ENCODE assay signal across 28 mouse cellular contexts in the genomic region with DNA sequence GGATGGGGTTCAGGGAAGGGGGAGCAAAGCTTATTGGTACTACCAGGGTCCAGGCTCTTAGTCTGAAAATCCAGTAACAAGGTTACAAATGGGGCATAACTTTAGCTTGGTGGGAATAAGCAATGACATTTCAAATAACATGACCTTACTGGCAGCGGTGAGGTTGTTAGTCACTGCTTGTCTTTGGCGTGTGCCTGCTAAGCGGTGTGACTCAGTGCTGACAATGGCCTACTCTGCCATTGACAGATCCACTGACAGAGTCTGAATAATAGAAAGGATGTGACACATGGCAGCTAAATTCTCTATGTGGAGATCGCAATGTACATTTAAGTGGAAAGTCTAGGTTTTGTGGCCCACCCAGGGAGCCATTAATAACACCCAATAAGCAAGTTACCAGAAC.
DNase-seq lines count a peak whose midpoint lies in the region; ATAC-seq lines count a peak whose summit lies in the region.
"Had no signal": no experiment of that assay in that cellular context is flagged by ENCODE, and none has a peak within 500 bp of the region (broad histone marks: within the 10 kb centered on the region; RNA-seq: fewer than 3 reads in every experiment).

No protein-coding gene starts in this region.

- ATAC-seq in heart, embryonic 12.5 days (ENCODE audit: insufficient number of reproducible peaks, low FRiP score), result no peak
- ATAC-seq: forebrain, embryonic 14.5 days; intestine, embryonic 16.5 days; midbrain, embryonic 13.5 days had no signal

- intact Hi-C loops in left cerebral cortex, postnatal 25 days (cut with DNase I), result no loop called here

- no peak overlapping the region for H3K4me3 ChIP-seq in heart, embryonic 12.5 days
- H3K4me3 ChIP-seq: heart, embryonic 10.5 days; hindbrain, embryonic 12.5 days; limb, embryonic 12.5 days; megakaryocyte, embryonic 14.5 days; midbrain, embryonic 13.5 days; neural tube, embryonic 13.5 days had no signal

- H3K27ac ChIP-seq in heart, embryonic 12.5 days (ENCODE audit: poor library complexity, severe bottlenecking), result no peak overlapping the region
- H3K27ac ChIP-seq: heart, embryonic 10.5 days; hindbrain, embryonic 12.5 days; limb, embryonic 12.5 days; midbrain, embryonic 13.5 days; neural tube, embryonic 13.5 days had no signal

- no peaks in the 10 kb centered on the region for H3K36me3 ChIP-seq in heart, embryonic 12.5 days
- H3K36me3 ChIP-seq: heart, embryonic 10.5 days; hindbrain, embryonic 12.5 days; limb, embryonic 12.5 days; midbrain, embryonic 13.5 days; neural tube, embryonic 13.5 days had no signal

- H3K4me1 ChIP-seq in heart, embryonic 12.5 days (replicated peaks), result peaks cover 7% of the 10 kb centered on the region; the same call in 1 of the 2 replicates
- H3K4me1 ChIP-seq: heart, embryonic 10.5 days; hindbrain, embryonic 12.5 days; megakaryocyte, embryonic 14.5 days; midbrain, embryonic 13.5 days; neural tube, embryonic 13.5 days had no signal

- peak; percentile 43 for DNase-seq in heart, adult 11 months
- DNase-seq in adrenal gland, adult 2 months, result peak; percentile 82
- DNase-seq in adrenal gland, postnatal 36 days, result peak; percentile 69 to 79
- DNase-seq in left cerebral cortex, adult 18-20 months (ENCODE audit: low spot score in 2 of 2), result no peak
- no peak for DNase-seq in left cerebral cortex, postnatal 25 days (ENCODE audit: low spot score in 2 of 2)
- DNase-seq in retina, embryonic 14.5 days (ENCODE audit: low spot score), result no peak
- DNase-seq: cerebellum, adult 8-10 months; cerebellum, postnatal 25 days; gastrocnemius, postnatal 14 days; heart, postnatal 36 days; kidney, adult 9 months; kidney, postnatal 10 days; layer of hippocampus, adult 9-11 months; lung, postnatal 4 days; retina, postnatal 1 day; right cerebral cortex, postnatal 25 days; spleen, adult 18-20 months; thymus, adult 2 months; thymus, postnatal 4 days had no signal

- no peaks in the 10 kb centered on the region for H3K27me3 ChIP-seq in heart, embryonic 12.5 days (replicated peaks)
- H3K27me3 ChIP-seq: hindbrain, embryonic 12.5 days; limb, embryonic 12.5 days; megakaryocyte, embryonic 14.5 days; midbrain, embryonic 13.5 days; neural tube, embryonic 13.5 days had no signal

- 84% methylated on average over 4 of the region's 4 CpGs for WGBS in heart, embryonic 12.5 days

- H3K9me3 ChIP-seq in heart, embryonic 12.5 days (replicated peaks), result peaks cover 7% of the 10 kb centered on the region
- H3K9me3 ChIP-seq: heart, embryonic 10.5 days; hindbrain, embryonic 12.5 days; limb, embryonic 12.5 days; midbrain, embryonic 13.5 days; neural tube, embryonic 13.5 days had no signal

- H3K4me2 ChIP-seq in heart, embryonic 12.5 days, result no peak overlapping the region
- H3K4me2 ChIP-seq: hindbrain, embryonic 12.5 days; limb, embryonic 12.5 days; midbrain, embryonic 13.5 days; neural tube, embryonic 13.5 days had no signal

- H3K9ac ChIP-seq in heart, embryonic 12.5 days, result no peak overlapping the region
- H3K9ac ChIP-seq: hindbrain, embryonic 12.5 days; limb, embryonic 12.5 days; midbrain, embryonic 13.5 days; neural tube, embryonic 13.5 days had no signal

Comparison
In these comparisons a context has a peak if more than half of its experiments do, and no peak if none do; other contexts are left out.
1. DNase-seq: peak in heart, adult 11 months (single experiment), adrenal gland, adult 2 months (single experiment) and adrenal gland, postnatal 36 days (2 of 2); none in left cerebral cortex, adult 18-20 months (0 of 2), left cerebral cortex, postnatal 25 days (0 of 2) and retina, embryonic 14.5 days (single experiment).